Mouse (Mus musculus) brain, embryonic 14.5 days (tissue): ENCODE measurements around the gene Nhlrc3. TPM values are rescaled to one million over a fixed set of nuclear protein-coding genes. Genes with fewer than 3 reads are reported as not detected.
A peak's percentile ranks its signal among the peaks of the same experiment; 100 is the strongest.

Experiments used
- DNase-seq: peaks from one replicate; pipeline ENCODE4 v3.0.0-alpha.2; 2011; ENCODE audit warnings: low read depth
- CTCF ChIP-seq: fragments of 200-500 bp; IDR thresholded peaks from 2 replicates; pipeline ENCODE4 v1.5.1; 2012; ENCODE audit warnings: inconsistent platforms, mild to moderate bottlenecking, moderate library complexity, borderline replicate concordance; ENCODE audit not compliant: insufficient read depth, insufficient read length; ENCODE audit errors: extremely low read depth
- POLR2A ChIP-seq: fragments of 200-500 bp; IDR thresholded peaks from 2 replicates; pipeline ENCODE4 v1.6.1; 2012; ENCODE audit warnings: mild to moderate bottlenecking, inconsistent platforms, borderline replicate concordance; ENCODE audit not compliant: poor library complexity, insufficient read depth, insufficient read length, severe bottlenecking; ENCODE audit errors: extremely low read depth
- polyA plus RNA-seq: library from polyadenylated mRNA; depleted of rRNA; stranded (reverse); fragments of >200 nt; gene quantifications from 2 replicates; pipeline ENCODE4 v1.2.3, GENCODE M21; 2012; rRNA removed

Nhlrc3 gene
- polyA plus RNA-seq, 1 experiment = 12.2 TPM

- TF ChIP-seq CTCF (no peak), POLR2A (no peak)
- peak; percentile 38 for DNase-seq
Observed at GRCm38 (mm10) chr3:53410031-53410430, 53.1 kb downstream of the Nhlrc3 start.

- no peak for TF ChIP-seq POLR2A
- TF ChIP-seq CTCF = no peak
- peak; percentile 34 for DNase-seq
Observed at GRCm38 (mm10) chr3:53407145-53407544, 56.0 kb downstream of the Nhlrc3 start.

Other genes starting within 250 kb of the Nhlrc3 start
- gene Proser1, start 334 bp upstream of the Nhlrc3 start, polyA plus RNA-seq = 15.9 and 30.7 TPM in 2 replicates
- gene Stoml3, start 25.3 kb upstream of the Nhlrc3 start, polyA plus RNA-seq = not detected in 2 replicates
- 2.5 and 5.8 TPM in 2 replicates for gene Frem2, start 194.0 kb upstream of the Nhlrc3 start, polyA plus RNA-seq